Mouse (Mus musculus) embryonic facial prominence, embryonic 15.5 days (tissue): ENCODE measurements around the gene Siglece. TPM values are rescaled to one million over a fixed set of nuclear protein-coding genes. Genes with fewer than 3 reads are reported as not detected.

Source experiments
- ATAC-seq: fragments of 200-750 bp; cut with Nextera tagmentation; 2 replicates; pipeline ENCODE4 v1.8.0; 2017; ENCODE audit warnings: low read depth, moderate TSS enrichment; ENCODE audit not compliant: insufficient number of reproducible peaks, low FRiP score, low TSS enrichment
- H3K27ac ChIP-seq: fragments of 300-500 bp; sonication (generic); replicated peaks from 2 replicates; pipeline ENCODE4 v1.5.1; 2015; ENCODE audit warnings: mild to moderate bottlenecking, inconsistent platforms
- H3K27me3 ChIP-seq: fragments of 300-500 bp; sonication (generic); 2 replicates; pipeline ENCODE4 v1.6.1; 2015; ENCODE audit warnings: inconsistent platforms
- H3K36me3 ChIP-seq: fragments of 300-500 bp; sonication (generic); 2 replicates; pipeline ENCODE4 v1.6.1; 2015; ENCODE audit warnings: mild to moderate bottlenecking, inconsistent platforms
- H3K4me1 ChIP-seq: fragments of 300-500 bp; sonication (generic); 2 replicates; pipeline ENCODE4 v1.6.1; 2015; ENCODE audit warnings: inconsistent platforms
- H3K4me2 ChIP-seq: fragments of 300-500 bp; sonication (generic); replicated peaks from 2 replicates; pipeline ENCODE4 v1.6.1; 2015; ENCODE audit warnings: mild to moderate bottlenecking, inconsistent platforms
- H3K4me3 ChIP-seq: fragments of 300-500 bp; sonication (generic); replicated peaks from 2 replicates; pipeline ENCODE4 v1.5.1; 2015; ENCODE audit warnings: mild to moderate bottlenecking, inconsistent platforms
- H3K9ac ChIP-seq: fragments of 300-500 bp; sonication (generic); 2 replicates; pipeline ENCODE4 v1.6.1; 2015; ENCODE audit warnings: inconsistent platforms
- H3K9me3 ChIP-seq: fragments of 300-500 bp; sonication (generic); replicated peaks from 2 replicates; pipeline ENCODE4 v1.6.1; 2016; ENCODE audit warnings: inconsistent platforms
- WGBS: fragments of 180-500 bp; shearing (Covaris S2); methylation state at CpG from one replicate; pipeline ENCODE4 v1.1.7; 2015; 5-methylcytosine and 5-hydroxymethylcytosine counted together
- polyA plus RNA-seq: library from polyadenylated mRNA; unstranded; fragments of >200 nt; fragmentation: Nextera tagmentation; extraction: Ambion mirVana; gene quantifications from 2 replicates; pipeline ENCODE4 v1.2.1, GENCODE M21; 2015

Gene Siglece
- polyA plus RNA-seq, 1 experiment from 2014 or later = 1.7 TPM

- Histone ChIP-seq H3K9me3 (no peaks in the 10 kb centered on the region), H3K27me3 (no peaks in the 10 kb centered on the region)
Measured at GRCm38 (mm10) chr7:43625065-43625464, 34.9 kb downstream of the Siglece start.

GRCm38 (mm10) chr7:43623819-43624218 is 36.1 kb downstream of the Siglece start:
- Histone ChIP-seq H3K36me3 (no peaks in the 10 kb centered on the region), H3K4me2 (no peak overlapping the region; the same call in 1 of the 2 replicates), H3K9me3 (no peaks in the 10 kb centered on the region), H3K9ac (no peak overlapping the region), H3K27ac (no peak overlapping the region), H3K4me3 (no peak overlapping the region), H3K4me1 (no peaks in the 10 kb centered on the region), H3K27me3 (no peaks in the 10 kb centered on the region)
- ATAC-seq = no peak
- 15% methylated on average over 10 of the region's 10 CpGs for WGBS

More at GRCm38 (mm10) chr7:43625065-43625464, 34.9 kb downstream of the Siglece start:
- Histone ChIP-seq H3K4me2 (no peak overlapping the region), H3K36me3 (no peaks in the 10 kb centered on the region), H3K9ac (no peak overlapping the region), H3K4me3 (no peak overlapping the region), H3K27ac (no peak overlapping the region), H3K4me1 (no peaks in the 10 kb centered on the region)
- ATAC-seq = no peak
- 43% methylated on average over 3 of the region's 3 CpGs for WGBS

DNA sequence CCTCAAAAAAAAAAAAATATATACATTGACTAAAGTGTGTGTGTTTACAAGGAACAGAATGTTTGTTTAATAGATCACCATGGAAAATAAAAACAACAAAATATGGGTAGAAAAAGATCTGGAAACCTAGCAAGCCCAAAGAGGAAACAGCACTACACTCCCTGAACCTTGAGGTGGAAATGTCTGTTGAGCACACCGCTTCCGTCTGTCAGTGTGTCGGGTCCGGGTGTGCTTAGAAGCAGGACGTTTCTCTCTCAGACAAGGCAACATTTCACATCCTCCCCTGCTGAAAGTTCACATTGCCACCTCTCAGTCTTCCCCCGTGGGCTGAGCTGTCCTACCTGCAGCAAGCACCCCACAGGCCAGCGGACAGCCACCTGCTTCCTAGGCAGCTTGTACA is 37.0 kb downstream of the Siglece start:
- no peaks in the 10 kb centered on the region for H3K27me3 ChIP-seq
- H3K4me2 ChIP-seq = no peak overlapping the region
- ATAC-seq = no peak
- H3K9ac ChIP-seq = no peak overlapping the region
- H3K36me3 ChIP-seq = no peaks in the 10 kb centered on the region
- no peak overlapping the region for H3K27ac ChIP-seq
- no peak overlapping the region for H3K4me3 ChIP-seq
- WGBS = 76% methylated on average over 7 of the region's 7 CpGs
- no peaks in the 10 kb centered on the region for H3K9me3 ChIP-seq
- H3K4me1 ChIP-seq = no peaks in the 10 kb centered on the region

GRCm38 (mm10) chr7:43613816-43614551 is 46.0 kb downstream of the Siglece start:
- Histone ChIP-seq H3K4me3 (no peak overlapping the region), H3K9ac (no peak overlapping the region), H3K36me3 (no peaks in the 10 kb centered on the region), H3K27me3 (no peaks in the 10 kb centered on the region), H3K27ac (no peak overlapping the region), H3K4me2 (no peak overlapping the region), H3K4me1 (no peaks in the 10 kb centered on the region), H3K9me3 (no peaks in the 10 kb centered on the region)
- no peak for ATAC-seq
- WGBS = 89% methylated on average over 14 of the region's 14 CpGs

DNA sequence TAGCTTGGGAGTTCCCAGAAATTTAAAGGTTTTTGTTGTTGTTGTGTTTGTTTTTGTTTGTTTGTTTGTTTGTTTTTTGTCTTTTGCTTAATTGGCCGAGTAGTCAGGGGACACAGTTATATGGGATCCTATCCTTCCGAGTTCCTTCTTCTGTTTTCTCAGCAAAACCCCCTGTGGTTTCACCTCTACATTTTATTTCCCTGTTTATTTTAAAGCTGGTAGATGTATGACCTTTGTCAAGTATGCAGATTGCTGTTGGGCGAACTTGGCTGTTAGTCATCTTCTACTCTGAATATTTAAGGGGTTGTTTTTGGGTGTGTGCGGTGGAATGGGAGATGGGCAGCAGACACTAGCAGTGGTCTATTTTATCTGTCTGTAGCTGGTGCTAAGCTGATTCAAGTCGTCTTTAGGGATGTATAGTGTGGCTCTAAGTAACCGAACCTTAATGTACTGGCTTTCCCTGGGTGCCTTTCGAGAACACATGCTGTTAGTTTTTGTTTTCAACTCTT is 51.6 kb downstream of the Siglece start:
- no peaks in the 10 kb centered on the region for H3K36me3 ChIP-seq
- H3K4me3 ChIP-seq = no peak overlapping the region
- WGBS = 76% methylated on average over 7 of the region's 7 CpGs
- H3K9me3 ChIP-seq = no peaks in the 10 kb centered on the region
- no peak overlapping the region for H3K9ac ChIP-seq
- H3K27me3 ChIP-seq = peaks cover 10% of the 10 kb centered on the region
- H3K27ac ChIP-seq = no peak overlapping the region
- peaks cover 8% of the 10 kb centered on the region for H3K4me1 ChIP-seq
- ATAC-seq = no peak
- no peak overlapping the region for H3K4me2 ChIP-seq

- ATAC-seq = no peak
- H3K4me3 ChIP-seq = no peak overlapping the region
- peaks cover 8% of the 10 kb centered on the region for H3K4me1 ChIP-seq
- H3K27me3 ChIP-seq = peaks cover 10% of the 10 kb centered on the region
- no peak overlapping the region for H3K9ac ChIP-seq
- H3K4me2 ChIP-seq = no peak overlapping the region
- WGBS = 41% methylated on average over 5 of the region's 5 CpGs
- no peaks in the 10 kb centered on the region for H3K36me3 ChIP-seq
- H3K9me3 ChIP-seq = no peaks in the 10 kb centered on the region
- H3K27ac ChIP-seq = no peak overlapping the region
Measured at GRCm38 (mm10) chr7:43607743-43608287, 52.1 kb downstream of the Siglece start.

- H3K9me3 ChIP-seq = no peaks in the 10 kb centered on the region
- H3K9ac ChIP-seq = no peak within 1 kb of the TSS; the same call in 1 of the 2 replicates
- ATAC-seq = peak; percentile 73
- H3K4me2 ChIP-seq = peak within 1 kb of the TSS; percentile 73
- no peaks in the 10 kb centered on the region for H3K36me3 ChIP-seq
- peaks cover 10% of the 10 kb centered on the region for H3K27me3 ChIP-seq
- 14% methylated on average over 41 of the region's 41 CpGs for WGBS
- H3K27ac ChIP-seq = no peak within 1 kb of the TSS
- H3K4me3 ChIP-seq = peak within 1 kb of the TSS; percentile 37
- H3K4me1 ChIP-seq = peaks cover 8% of the 10 kb centered on the region
Measured at GRCm38 (mm10) chr7:43606896-43607742, 52.8 kb downstream of the Siglece start, which contains the start of gene Zfp819. TSS of gene Zfp819 (plus strand) at chr7:43607169.

DNA sequence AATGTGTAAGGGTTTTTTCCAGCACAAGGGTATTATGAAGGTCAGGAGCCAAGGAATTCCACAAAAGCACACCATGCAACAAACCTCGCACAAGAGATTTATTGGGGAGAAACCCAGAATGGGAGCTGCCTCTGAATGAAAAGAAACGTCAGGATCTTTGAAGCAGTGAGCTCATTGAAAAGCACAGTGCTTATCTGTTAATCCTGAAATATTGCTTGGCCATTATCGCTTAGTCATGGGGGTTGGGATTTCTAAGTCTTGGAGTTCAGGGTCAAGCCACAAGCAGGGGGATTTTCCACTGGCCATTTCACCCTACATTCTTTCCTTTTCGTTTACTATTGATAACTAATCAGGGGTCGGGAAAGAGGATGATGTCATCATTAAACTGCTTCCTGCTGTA is 58.1 kb downstream of the Siglece start:
- WGBS = 36% methylated on average over 5 of the region's 5 CpGs

More for the DNA sequence above, 58.1 kb downstream of the Siglece start:
- Histone ChIP-seq H3K4me2 (no peak overlapping the region), H3K4me3 (no peak overlapping the region), H3K27ac (no peak overlapping the region), H3K9ac (no peak overlapping the region), H3K36me3 (no peaks in the 10 kb centered on the region), H3K4me1 (peaks cover 2% of the 10 kb centered on the region), H3K27me3 (no peaks in the 10 kb centered on the region), H3K9me3 (no peaks in the 10 kb centered on the region)
- ATAC-seq = no peak

Other genes starting within 250 kb of the Siglece start
- gene Lim2, start 232.5 kb downstream of the Siglece start, polyA plus RNA-seq = not detected in 2 replicates
- gene Nkg7, start 223.1 kb downstream of the Siglece start, polyA plus RNA-seq = 2.1 and 3.2 TPM in 2 replicates
- not detected in 2 replicates for gene Cldnd2, start 219.4 kb downstream of the Siglece start, polyA plus RNA-seq
- 258 and 284 TPM in 2 replicates for gene Etfb, start 216.1 kb downstream of the Siglece start, polyA plus RNA-seq
- 0.26 and 0.94 TPM in 2 replicates for gene Gm45233, start 216.0 kb downstream of the Siglece start, polyA plus RNA-seq
- 13.6 and 15.3 TPM in 2 replicates for gene Vsig10l, start 197.0 kb downstream of the Siglece start, polyA plus RNA-seq
- gene Iglon5, start 170.1 kb downstream of the Siglece start, polyA plus RNA-seq = 1.1 and 1.5 TPM in 2 replicates
- not detected in 2 replicates for gene 4931406B18Rik, start 154.2 kb downstream of the Siglece start, polyA plus RNA-seq
- 1.9 and 2.8 TPM in 2 replicates for gene Cd33, start 115.7 kb downstream of the Siglece start, polyA plus RNA-seq
- 3.8 and 4.0 TPM in 2 replicates for gene Zfp658, start 97.9 kb downstream of the Siglece start, polyA plus RNA-seq
- gene Zfp719, start 80.6 kb downstream of the Siglece start, polyA plus RNA-seq = 13.6 and 13.7 TPM in 2 replicates
- gene Zfp819, start 53.0 kb downstream of the Siglece start, polyA plus RNA-seq = 0.24 and 0.45 TPM in 2 replicates
- not detected in 2 replicates for gene Ceacam18, start 25.5 kb downstream of the Siglece start, polyA plus RNA-seq
- 17.1 and 18.2 TPM in 2 replicates for gene Ctu1, start 11.9 kb upstream of the Siglece start, polyA plus RNA-seq
- gene Klk14, start 30.3 kb upstream of the Siglece start, polyA plus RNA-seq = 1.3 and 2.4 TPM in 2 replicates
- gene Klk13, start 52.4 kb upstream of the Siglece start, polyA plus RNA-seq = 18.3 and 18.5 TPM in 2 replicates
- gene Klk12, start 108.7 kb upstream of the Siglece start, polyA plus RNA-seq = 3.0 and 3.5 TPM in 2 replicates
- gene Klk11, start 114.4 kb upstream of the Siglece start, polyA plus RNA-seq = 24.3 and 25.3 TPM in 2 replicates
- gene Klk10, start 120.9 kb upstream of the Siglece start, polyA plus RNA-seq = 71.8 and 83.4 TPM in 2 replicates
- 3.8 and 6.7 TPM in 2 replicates for gene Klk9, start 131.7 kb upstream of the Siglece start, polyA plus RNA-seq
- gene Klk8, start 137.4 kb upstream of the Siglece start, polyA plus RNA-seq = 65.3 and 67.5 TPM in 2 replicates
- gene Klk7, start 151.1 kb upstream of the Siglece start, polyA plus RNA-seq = 16.7 and 19.1 TPM in 2 replicates
- 2.0 and 2.3 TPM in 2 replicates for gene Klk6, start 164.3 kb upstream of the Siglece start, polyA plus RNA-seq
- gene Klk5, start 181.8 kb upstream of the Siglece start, polyA plus RNA-seq = 19.3 and 23.5 TPM in 2 replicates
- gene Klk4, start 221.0 kb upstream of the Siglece start, polyA plus RNA-seq = 0.13 and 0.21 TPM in 2 replicates